Comparison of ENCODE assay signal across 20 mouse cellular contexts in genomic region chr12:111995161-111995560, GRCm38 (mm10). TPM values are rescaled to one million over a fixed set of nuclear protein-coding genes. Genes with fewer than 3 reads are reported as not detected.
"Had no signal": no experiment of that assay in that cellular context is flagged by ENCODE, and none has a peak within 500 bp of the region (broad histone marks: within the 10 kb centered on the region; RNA-seq: fewer than 3 reads in every experiment).

No protein-coding gene starts in this region.

- ATAC-seq: intestine, embryonic 15.5 days; liver, postnatal 0 days; lung, postnatal 0 days; midbrain, embryonic 15.5 days had no signal

- H3K4me1 ChIP-seq: intestine, embryonic 15.5 days; limb, embryonic 12.5 days; limb, embryonic 15.5 days; midbrain, embryonic 12.5 days; midbrain, embryonic 15.5 days; neural tube, embryonic 12.5 days; stomach, embryonic 15.5 days had no signal

- H3K9ac ChIP-seq: intestine, embryonic 15.5 days; limb, embryonic 12.5 days; limb, embryonic 15.5 days; liver, embryonic 14.5 days; liver, postnatal 0 days; lung, embryonic 14.5 days; midbrain, embryonic 12.5 days; midbrain, embryonic 15.5 days; neural tube, embryonic 12.5 days; stomach, embryonic 15.5 days had no signal

- H3K27ac ChIP-seq: intestine, embryonic 15.5 days; kidney, postnatal 0 days; limb, embryonic 12.5 days; limb, embryonic 15.5 days; liver, embryonic 14.5 days; macrophage; midbrain, embryonic 12.5 days; midbrain, embryonic 15.5 days; neural tube, embryonic 12.5 days; stomach, embryonic 15.5 days had no signal

- H3K4me2 ChIP-seq: intestine, embryonic 15.5 days; limb, embryonic 12.5 days; limb, embryonic 15.5 days; liver, embryonic 11.5 days; lung, embryonic 14.5 days; midbrain, embryonic 12.5 days; midbrain, embryonic 15.5 days; neural tube, embryonic 12.5 days; stomach, embryonic 15.5 days had no signal

- DNase-seq: left cerebral cortex, postnatal 4 days; liver, postnatal 0 days; lung, embryonic 14.5 days; retina, postnatal 1 day; right cerebral cortex, postnatal 25 days; spleen, adult 18-20 months; thymus, postnatal 25 days had no signal

- H3K27me3 ChIP-seq: intestine, embryonic 15.5 days; limb, embryonic 12.5 days; limb, embryonic 15.5 days; midbrain, embryonic 12.5 days; midbrain, embryonic 15.5 days; neural tube, embryonic 12.5 days; stomach, embryonic 15.5 days had no signal

- H3K36me3 ChIP-seq: intestine, embryonic 15.5 days; limb, embryonic 12.5 days; limb, embryonic 15.5 days; midbrain, embryonic 12.5 days; midbrain, embryonic 15.5 days; neural tube, embryonic 12.5 days; stomach, embryonic 15.5 days had no signal

- H3K9me3 ChIP-seq: intestine, embryonic 15.5 days; limb, embryonic 12.5 days; limb, embryonic 15.5 days; midbrain, embryonic 12.5 days; midbrain, embryonic 15.5 days; neural tube, embryonic 12.5 days; stomach, embryonic 15.5 days had no signal

- H3K4me3 ChIP-seq: intestine, embryonic 15.5 days; limb, embryonic 12.5 days; limb, embryonic 15.5 days; midbrain, embryonic 12.5 days; midbrain, embryonic 15.5 days; neural tube, embryonic 12.5 days; stomach, embryonic 15.5 days had no signal

RNA-seq across cellular contexts. Expression of gene Rd3l, which starts 14.0 kb away (rescaled TPM):
- polyA plus RNA-seq: intestine, embryonic 15.5 days; kidney, postnatal 0 days; limb, embryonic 12.5 days; limb, embryonic 15.5 days; liver, embryonic 11.5 days; liver, embryonic 14.5 days; liver, postnatal 0 days; lung, embryonic 14.5 days; lung, postnatal 0 days; macrophage; midbrain, embryonic 12.5 days; midbrain, embryonic 15.5 days; neural tube, embryonic 12.5 days; stomach, embryonic 15.5 days; thymus, postnatal 0 days had no signal

RNA-seq across cellular contexts. Expression of gene Tdrd9, which starts 23.8 kb away (rescaled TPM):
- polyA plus RNA-seq: macrophage had no signal
